Comparison of ENCODE assay signal across 9 mouse cellular contexts in the genomic region with DNA sequence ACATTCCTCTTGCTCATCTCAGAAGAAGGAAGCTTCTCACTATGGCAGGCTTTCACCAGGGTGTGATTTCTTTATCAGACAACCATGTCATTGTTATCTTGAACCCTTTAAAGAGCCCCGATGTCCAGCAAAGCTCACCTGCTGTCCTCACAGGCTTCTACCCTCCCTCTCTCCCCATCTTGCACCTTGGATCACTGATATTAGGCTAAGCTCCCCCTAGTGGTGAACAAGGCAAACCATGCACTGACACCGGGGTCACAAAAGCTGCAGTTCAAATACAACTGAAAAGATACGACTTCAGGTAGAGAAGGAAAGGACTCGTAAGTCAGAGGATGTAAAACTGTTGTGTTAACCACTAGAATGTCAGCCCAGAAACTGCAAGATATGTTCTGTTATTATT. TPM values are rescaled to one million over a fixed set of nuclear protein-coding genes. Genes with fewer than 3 reads are reported as not detected.
DNase-seq lines count a peak whose midpoint lies in the region; ATAC-seq and TF ChIP-seq lines count a peak whose summit lies in the region.
"Had no signal": no experiment of that assay in that cellular context is flagged by ENCODE, and none has a peak within 500 bp of the region (broad histone marks: within the 10 kb centered on the region; RNA-seq: fewer than 3 reads in every experiment).

No protein-coding gene starts in this region.

- 20% methylated on average over 4 of the region's 4 CpGs for WGBS in liver, embryonic 14.5 days (ENCODE audit: insufficient replicate concordance)
- 21% methylated on average over 4 of the region's 4 CpGs for WGBS in liver, embryonic 12.5 days (ENCODE audit: insufficient replicate concordance)
- WGBS in kidney, postnatal 0 days = 36% methylated on average over 4 of the region's 4 CpGs

- H3K9me3 ChIP-seq in liver, embryonic 14.5 days (ENCODE audit: control insufficient read depth, low read length) = no peaks in the 10 kb centered on the region
- no peaks in the 10 kb centered on the region for H3K9me3 ChIP-seq in liver, embryonic 12.5 days (replicated peaks)
- H3K9me3 ChIP-seq in kidney, postnatal 0 days (replicated peaks; ENCODE audit: low read length) = no peaks in the 10 kb centered on the region
- H3K9me3 ChIP-seq: hindbrain, embryonic 15.5 days had no signal

- H3K4me3 ChIP-seq in liver, embryonic 14.5 days (ENCODE audit: insufficient read depth in 1 of 2, low read depth in 2 of 2, low read length in 2 of 2) = no peak overlapping the region
- H3K4me3 ChIP-seq in liver, embryonic 12.5 days = no peak overlapping the region
- H3K4me3 ChIP-seq in kidney, postnatal 0 days (replicated peaks; ENCODE audit: low read depth, low read length) = no peak overlapping the region
- H3K4me3 ChIP-seq: hindbrain, embryonic 15.5 days had no signal

- H3K9ac ChIP-seq in liver, embryonic 14.5 days (replicated peaks) = no peak overlapping the region
- no peak overlapping the region for H3K9ac ChIP-seq in liver, embryonic 12.5 days
- no peak overlapping the region for H3K9ac ChIP-seq in kidney, postnatal 0 days (ENCODE audit: low read depth, low read length)
- H3K9ac ChIP-seq: hindbrain, embryonic 15.5 days had no signal

- TF ChIP-seq CTCF in liver, embryonic 14.5 days (IDR thresholded peaks at IDR 0.05; ENCODE audit: low read depth) = peak; percentile 75
- TF ChIP-seq CTCF in kidney, postnatal 0 days (IDR thresholded peaks at IDR 0.05; ENCODE audit: low read depth) = peak; percentile 84

- no peaks in the 10 kb centered on the region for H3K36me3 ChIP-seq in liver, embryonic 14.5 days (replicated peaks; ENCODE audit: control insufficient read depth, insufficient read depth, low read depth)
- no peaks in the 10 kb centered on the region for H3K36me3 ChIP-seq in liver, embryonic 12.5 days
- no peaks in the 10 kb centered on the region for H3K36me3 ChIP-seq in kidney, postnatal 0 days (ENCODE audit: insufficient read depth, low read length)
- H3K36me3 ChIP-seq: hindbrain, embryonic 15.5 days had no signal

- no peaks in the 10 kb centered on the region for H3K4me1 ChIP-seq in liver, embryonic 14.5 days (replicated peaks; ENCODE audit: control insufficient read depth in 2 of 2, insufficient read depth in 2 of 2, low read length in 1 of 2)
- no peaks in the 10 kb centered on the region for H3K4me1 ChIP-seq in liver, embryonic 12.5 days
- H3K4me1 ChIP-seq in kidney, postnatal 0 days (replicated peaks; ENCODE audit: insufficient read depth, low read length) = no peaks in the 10 kb centered on the region
- H3K4me1 ChIP-seq: hindbrain, embryonic 15.5 days had no signal

- no peak overlapping the region for H3K27ac ChIP-seq in liver, embryonic 14.5 days
- H3K27ac ChIP-seq in liver, embryonic 12.5 days = no peak overlapping the region
- no peak overlapping the region for H3K27ac ChIP-seq in kidney, postnatal 0 days
- H3K27ac ChIP-seq: hindbrain, embryonic 15.5 days had no signal

- ATAC-seq in CD4-positive, CD25-positive, alpha-beta regulatory T cell, adult 4 months = no peak
- no peak for ATAC-seq in liver, embryonic 14.5 days (ENCODE audit: insufficient read depth)
- no peak for ATAC-seq in liver, embryonic 12.5 days
- no peak for ATAC-seq in kidney, postnatal 0 days (replicated peaks; ENCODE audit: low FRiP score, low read depth)

- H3K4me2 ChIP-seq in liver, embryonic 14.5 days (ENCODE audit: low read depth) = no peak overlapping the region
- H3K4me2 ChIP-seq in liver, embryonic 12.5 days = no peak overlapping the region
- H3K4me2 ChIP-seq in kidney, postnatal 0 days (ENCODE audit: low read length) = no peak overlapping the region
- H3K4me2 ChIP-seq: hindbrain, embryonic 15.5 days had no signal

- TF ChIP-seq EP300 in liver, embryonic 14.5 days (IDR thresholded peaks at IDR 0.05; ENCODE audit: low read depth) = no peak

- no peaks in the 10 kb centered on the region for H3K27me3 ChIP-seq in liver, embryonic 14.5 days (ENCODE audit: control insufficient read depth, insufficient read depth, low read length)
- no peaks in the 10 kb centered on the region for H3K27me3 ChIP-seq in liver, embryonic 12.5 days (replicated peaks)
- no peaks in the 10 kb centered on the region for H3K27me3 ChIP-seq in kidney, postnatal 0 days (ENCODE audit: insufficient read depth, low read length)
- H3K27me3 ChIP-seq: hindbrain, embryonic 15.5 days had no signal

- peak; percentile 51 for DNase-seq in CD4-positive, CD25-positive, alpha-beta regulatory T cell, adult 2 months (ENCODE audit: low read depth, low spot score)
- DNase-seq in liver, embryonic 14.5 days (ENCODE audit: low read depth in 3 of 3, low spot score in 3 of 3) = peak in 2 of 3 experiments; percentile 1 to 2
- DNase-seq in c-Kit-positive CD71-positive TER-119-negative erythroid progenitor cells, embryonic 14.5 days (ENCODE audit: low read depth) = peak; percentile 8
- peak; percentile 76 for DNase-seq in kidney, postnatal 0 days (ENCODE audit: low spot score)
- DNase-seq in thymus, postnatal 4 days = peak; percentile 30
- DNase-seq in left cerebral cortex, adult 18-20 months (ENCODE audit: low spot score in 2 of 2) = no peak

RNA-seq across cellular contexts. Expression of gene Arglu1, which starts 43.5 kb away (rescaled TPM):
- 100 to 1,000 TPM; 162 to 193 TPM for polyA plus RNA-seq in CD4-positive, CD25-positive, alpha-beta regulatory T cell, adult 4 months (2017; shearing (Covaris generic))
- 26.8 and 31.5 TPM in 2 replicates for polyA plus RNA-seq in liver, embryonic 14.5 days (2012; rRNA removed)
- polyA plus RNA-seq in liver, embryonic 14.5 days (2014; fragmentation: Nextera tagmentation; extraction: Ambion mirVana) = 37.1 and 37.5 TPM in 2 replicates
- polyA plus RNA-seq in liver, embryonic 12.5 days (2016; fragmentation: Nextera tagmentation; extraction: Ambion mirVana) = 75.4 and 79.5 TPM in 2 replicates
- polyA plus RNA-seq in kidney, postnatal 0 days (2015; fragmentation: Nextera tagmentation; extraction: Ambion mirVana) = 160 and 169 TPM in 2 replicates
- 10 to 100 TPM; 89.2 to 97.9 TPM for total RNA-seq in left cerebral cortex, adult 18-20 months (2021)

Comparison
In these comparisons a context has a peak if more than half of its experiments do, and no peak if none do; other contexts are left out.
1. DNase-seq: peak in CD4-positive, CD25-positive, alpha-beta regulatory T cell, adult 2 months (single experiment), liver, embryonic 14.5 days (2 of 3), c-Kit-positive CD71-positive TER-119-negative erythroid progenitor cells, embryonic 14.5 days (single experiment), kidney, postnatal 0 days (single experiment) and thymus, postnatal 4 days (single experiment); none in left cerebral cortex, adult 18-20 months (0 of 2).